Mouse (Mus musculus) thymus, postnatal 14 days (tissue): ENCODE results near the gene Gm13287.
"Not testable (repeated sequence)": the region's sequence is repeated elsewhere in the genome, so short reads cannot be mapped to it uniquely, and the experiment has no call there.

Source experiments
- DNase-seq: peaks from one replicate; pipeline ENCODE4 v3.0.0; 2021

Gm13287 gene

GRCm38 (mm10) chr4:88799365-88799764, 3.7 kb upstream of the Gm13287 start, which contains the start of gene Gm13285:
Gene Gm13285 (plus strand): TSS chr4:88799665.
- DNase-seq = not testable (repeated sequence)

GRCm38 (mm10) chr4:88805231-88805630, 2.2 kb downstream of the Gm13287 start, which contains the start of gene Gm13288:
Gene Gm13288 (plus strand): TSS chr4:88805531.
- DNase-seq = not testable (repeated sequence)

GRCm38 (mm10) chr4:88805761-88806160, 2.7 kb downstream of the Gm13287 start:
- peak; percentile 8 for DNase-seq

- DNase-seq = no peak
Observed at GRCm38 (mm10) chr4:88815928-88816327, 12.9 kb downstream of the Gm13287 start, which contains the start of gene Ifna7. Gene Ifna7 (plus strand): TSS chr4:88816228.

GRCm38 (mm10) chr4:88819659-88820058, 16.6 kb downstream of the Gm13287 start, which contains the start of gene Ifna11:
Gene Ifna11 (plus strand): TSS chr4:88819959.
- no peak for DNase-seq

GRCm38 (mm10) chr4:88822995-88823394, 19.9 kb downstream of the Gm13287 start:
- peak; percentile 28 for DNase-seq

- not testable (repeated sequence) for DNase-seq
Observed at GRCm38 (mm10) chr4:88827116-88827515, 24.1 kb downstream of the Gm13287 start, which contains the start of gene Ifna6. Gene Ifna6 (plus strand): TSS chr4:88827416.

GRCm38 (mm10) chr4:88830523-88830922, 27.5 kb downstream of the Gm13287 start:
- DNase-seq = peak; percentile 55

- not testable (repeated sequence) for DNase-seq
Observed at GRCm38 (mm10) chr4:88835225-88835624, 32.2 kb downstream of the Gm13287 start, which contains the start of gene Ifna5. Gene Ifna5 (plus strand): TSS chr4:88835525.

GRCm38 (mm10) chr4:88838828-88839227, 35.8 kb downstream of the Gm13287 start:
- peak; percentile 19 for DNase-seq

GRCm38 (mm10) chr4:88840058-88840457, 37.0 kb downstream of the Gm13287 start:
- DNase-seq = no peak

GRCm38 (mm10) chr4:88841438-88841911, 38.4 kb downstream of the Gm13287 start, which contains the start of gene Ifna4:
Gene Ifna4 (plus strand): TSS chr4:88841861.
- no peak for DNase-seq

- DNase-seq = no peak
Observed at GRCm38 (mm10) chr4:88845334-88845733, 42.3 kb downstream of the Gm13287 start.

GRCm38 (mm10) chr4:88849698-88850097, 46.6 kb downstream of the Gm13287 start, which contains the start of gene Ifna1:
Gene Ifna1 (plus strand): TSS chr4:88850087.
- DNase-seq = no peak

- no peak for DNase-seq
Observed at GRCm38 (mm10) chr4:88851026-88851763, 48.1 kb downstream of the Gm13287 start.
